Mouse (Mus musculus) erythroblast, embryonic 14.5 days (primary cell): ENCODE data around the gene Ppp6r2.

ENCODE experiments used
- GATA1 ChIP-seq: IDR thresholded peaks from 2 replicates; pipeline ENCODE4 v1.6.1; 2012; ENCODE audit warnings: low read length, inconsistent platforms, mixed read lengths
- TAL1 ChIP-seq: IDR thresholded peaks from 3 replicates; pipeline ENCODE4 v1.6.1; 2012; ENCODE audit warnings: low read length, inconsistent platforms, mixed read lengths

DNA sequence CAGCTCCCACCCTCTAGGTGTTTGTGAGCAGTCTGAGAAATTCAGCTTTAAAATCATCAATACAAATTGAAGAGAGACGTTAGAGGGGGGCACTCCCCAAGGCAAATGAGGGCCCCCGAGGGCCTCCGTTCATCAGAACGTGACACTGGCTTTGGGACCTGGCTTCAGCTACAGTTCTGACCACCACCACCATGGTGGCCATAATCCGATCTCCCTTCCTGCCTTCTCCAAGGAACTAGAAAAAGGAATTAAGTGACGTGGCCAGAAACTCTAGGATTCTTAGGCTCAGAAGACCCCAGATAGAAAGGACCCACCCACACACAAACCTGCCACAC is 31.8 kb upstream of the Ppp6r2 start:
- TF ChIP-seq GATA1 (no peak), TAL1 (no peak)
